Mouse (Mus musculus): ENCODE measurements around the gene Gm20388. TPM values are rescaled to one million over a fixed set of nuclear protein-coding genes. Genes with fewer than 3 reads are reported as not detected.

The Gm20388 gene
- total and polyA plus RNA-seq, 2 experiments from 2014 or later, result 17.3 TPM; not detected in 1

DNA sequence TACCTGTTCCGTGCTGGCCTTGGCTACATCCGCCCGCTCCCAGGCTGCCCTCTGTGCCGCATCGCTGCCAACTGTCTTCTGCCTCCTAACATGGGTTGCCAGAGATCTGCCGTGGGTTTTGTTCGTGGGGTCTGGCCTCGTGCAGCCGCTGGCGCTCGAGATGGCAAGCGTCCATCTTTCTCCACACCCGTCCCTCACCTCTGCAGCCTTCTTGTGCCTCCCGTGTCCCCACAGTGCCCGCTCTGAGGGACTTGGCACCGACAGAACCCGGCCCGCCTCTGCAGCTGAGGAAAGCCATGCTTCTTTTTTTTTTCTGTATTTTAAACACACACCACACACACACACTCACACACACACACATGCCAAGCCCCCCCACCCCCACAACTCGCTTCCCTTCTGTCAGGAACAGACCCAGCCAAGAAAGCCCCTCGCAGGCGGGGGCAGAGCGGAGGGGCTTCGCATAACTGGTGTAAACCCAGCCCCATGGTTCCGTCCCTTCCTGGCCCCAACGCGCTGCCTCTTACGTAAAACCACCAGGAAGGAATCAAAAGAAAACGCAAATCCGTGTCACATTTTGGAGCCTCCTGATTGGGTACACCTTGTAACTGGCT is 2841.6 kb downstream of the Gm20388 start:
- 81% methylated on average over 29 of the region's 29 CpGs for WGBS
- no peak overlapping the region for H3K4me2 ChIP-seq (ENCODE audit: low read depth, low read length)
- H3K27me3 ChIP-seq (ENCODE audit: control insufficient read depth, insufficient read depth, low read length), result peaks cover 12% of the 10 kb centered on the region
- H3K27ac ChIP-seq (ENCODE audit: low read depth), result no peak overlapping the region
- DNase-seq (ENCODE audit: low spot score) (no peak), ATAC-seq (ENCODE audit: insufficient read depth, low read depth) (no peak)
- H3K4me3 ChIP-seq (ENCODE audit: low read depth, low read length), result no peak overlapping the region
- TF ChIP-seq CTCF (IDR thresholded peaks at IDR 0.05; ENCODE audit: low read depth), result no peak
- no peak for TF ChIP-seq EP300 (IDR thresholded peaks at IDR 0.05; ENCODE audit: low read depth)
- no peaks in the 10 kb centered on the region for H3K4me1 ChIP-seq (ENCODE audit: control insufficient read depth, insufficient read depth)
- no peak overlapping the region for H3K9ac ChIP-seq (replicated peaks; ENCODE audit: low read depth, low read length)
- H3K36me3 ChIP-seq (replicated peaks; ENCODE audit: control insufficient read depth, insufficient read depth, low read length), result no peaks in the 10 kb centered on the region
- H3K9me3 ChIP-seq (replicated peaks; ENCODE audit: control insufficient read depth, low read length), result no peaks in the 10 kb centered on the region

DNA sequence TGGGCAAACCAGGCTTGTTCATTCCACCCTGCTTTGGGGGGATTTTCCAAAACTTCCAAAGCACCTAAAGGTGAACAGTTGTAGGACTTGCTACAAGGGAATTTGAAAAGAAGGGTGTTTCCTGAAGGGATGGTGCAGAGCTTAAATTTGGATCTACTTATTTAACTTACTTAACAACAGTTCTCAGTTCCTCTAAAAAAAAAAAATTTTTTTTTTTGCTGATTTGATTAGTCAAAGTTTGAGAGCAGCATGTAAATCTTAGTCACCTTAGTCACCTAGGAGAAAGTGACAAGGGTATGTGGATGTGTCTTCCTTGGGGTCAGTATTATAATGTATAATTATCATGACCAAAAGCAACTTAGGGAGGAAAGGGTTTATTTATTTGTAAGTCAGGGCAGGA is 2848.0 kb downstream of the Gm20388 start:
- H3K27me3 ChIP-seq (ENCODE audit: control insufficient read depth, insufficient read depth, low read length), result peaks cover 5% of the 10 kb centered on the region
- TF ChIP-seq CTCF (IDR thresholded peaks at IDR 0.05; ENCODE audit: low read depth) (no peak), EP300 (IDR thresholded peaks at IDR 0.05; ENCODE audit: low read depth) (no peak)
- no peaks in the 10 kb centered on the region for H3K36me3 ChIP-seq (replicated peaks; ENCODE audit: control insufficient read depth, insufficient read depth, low read length)
- H3K4me3 ChIP-seq (ENCODE audit: low read depth, low read length), result no peak overlapping the region
- H3K4me1 ChIP-seq (ENCODE audit: control insufficient read depth, insufficient read depth), result 0 out of 2 replicates have a peak, but pooled peaks cover 4% of the 10 kb centered on the region
- H3K9me3 ChIP-seq (replicated peaks; ENCODE audit: control insufficient read depth, low read length), result no peaks in the 10 kb centered on the region
- no peak overlapping the region for H3K4me2 ChIP-seq (ENCODE audit: low read depth, low read length)
- H3K9ac ChIP-seq (replicated peaks; ENCODE audit: low read depth, low read length), result no peak overlapping the region
- H3K27ac ChIP-seq (ENCODE audit: low read depth), result no peak overlapping the region
- ATAC-seq (ENCODE audit: insufficient read depth, low read depth) (no peak), DNase-seq (ENCODE audit: low spot score) (no peak)

DNA sequence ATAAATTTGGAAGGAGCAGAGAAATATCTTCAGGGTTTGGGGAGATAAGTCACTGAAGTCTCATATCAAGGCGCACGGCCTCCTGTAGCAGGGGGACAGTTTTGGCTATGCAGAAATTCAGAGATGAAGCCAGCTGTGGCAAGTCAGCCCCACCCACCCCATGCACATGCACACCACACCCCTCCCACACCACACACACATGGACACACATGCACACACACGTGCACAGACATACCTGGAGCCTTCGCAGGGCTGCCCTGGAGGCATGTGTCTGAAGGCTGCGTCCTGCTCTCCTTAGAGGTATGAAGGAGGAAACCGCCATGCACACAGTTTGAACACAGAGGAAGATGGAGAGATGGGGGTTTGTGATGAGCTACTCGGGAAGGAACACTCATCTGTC is 2849.5 kb downstream of the Gm20388 start:
- H3K4me2 ChIP-seq (ENCODE audit: low read depth, low read length), result no peak overlapping the region
- no peak for TF ChIP-seq EP300 (IDR thresholded peaks at IDR 0.05; ENCODE audit: low read depth)
- TF ChIP-seq CTCF (IDR thresholded peaks at IDR 0.05; ENCODE audit: low read depth), result no peak
- no peak overlapping the region for H3K9ac ChIP-seq (replicated peaks; ENCODE audit: low read depth, low read length)
- ATAC-seq (ENCODE audit: insufficient read depth, low read depth) (no peak), DNase-seq (ENCODE audit: low spot score) (no peak)
- peaks cover 5% of the 10 kb centered on the region for H3K27me3 ChIP-seq (ENCODE audit: control insufficient read depth, insufficient read depth, low read length)
- H3K9me3 ChIP-seq (replicated peaks; ENCODE audit: control insufficient read depth, low read length), result no peaks in the 10 kb centered on the region
- no peak overlapping the region for H3K27ac ChIP-seq (ENCODE audit: low read depth)
- H3K36me3 ChIP-seq (replicated peaks; ENCODE audit: control insufficient read depth, insufficient read depth, low read length), result no peaks in the 10 kb centered on the region
- WGBS, result 71% methylated on average over 7 of the region's 7 CpGs
- H3K4me1 ChIP-seq (ENCODE audit: control insufficient read depth, insufficient read depth), result 0 out of 2 replicates have a peak, but pooled peaks cover 4% of the 10 kb centered on the region
- no peak overlapping the region for H3K4me3 ChIP-seq (ENCODE audit: low read depth, low read length)

DNA sequence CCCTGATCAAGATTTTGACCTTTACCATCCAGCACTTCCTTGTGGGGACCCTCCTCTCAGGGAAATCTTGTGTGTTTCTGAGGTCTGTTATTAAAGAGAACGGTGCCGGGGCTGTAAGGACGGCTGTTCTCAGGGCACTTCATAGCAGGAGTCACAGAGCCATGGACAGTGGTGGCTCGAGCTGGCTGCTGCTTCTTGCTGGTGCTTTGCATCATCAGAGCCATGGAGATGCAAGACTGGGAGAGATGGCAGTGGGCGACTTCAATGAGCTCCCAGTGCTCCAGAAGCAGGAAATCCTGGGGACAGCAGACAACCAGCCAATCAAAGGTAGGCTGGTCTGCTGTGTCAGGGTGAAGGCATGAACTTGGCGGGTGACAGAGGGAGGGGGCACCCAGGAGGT is 2850.5 kb downstream of the Gm20388 start:
- H3K4me1 ChIP-seq (ENCODE audit: control insufficient read depth, insufficient read depth), result 0 out of 2 replicates have a peak, but pooled peaks cover 4% of the 10 kb centered on the region
- H3K9me3 ChIP-seq (replicated peaks; ENCODE audit: control insufficient read depth, low read length), result no peaks in the 10 kb centered on the region
- ATAC-seq (ENCODE audit: insufficient read depth, low read depth) (no peak), DNase-seq (ENCODE audit: low spot score) (no peak)
- peaks cover 5% of the 10 kb centered on the region for H3K27me3 ChIP-seq (ENCODE audit: control insufficient read depth, insufficient read depth, low read length)
- H3K27ac ChIP-seq (ENCODE audit: low read depth), result no peak overlapping the region
- TF ChIP-seq CTCF (IDR thresholded peaks at IDR 0.05; ENCODE audit: low read depth) (no peak), EP300 (IDR thresholded peaks at IDR 0.05; ENCODE audit: low read depth) (no peak)
- H3K36me3 ChIP-seq (replicated peaks; ENCODE audit: control insufficient read depth, insufficient read depth, low read length), result no peaks in the 10 kb centered on the region
- WGBS, result 60% methylated on average over 6 of the region's 6 CpGs
- no peak overlapping the region for H3K4me2 ChIP-seq (ENCODE audit: low read depth, low read length)
- H3K9ac ChIP-seq (replicated peaks; ENCODE audit: low read depth, low read length), result no peak overlapping the region
- no peak overlapping the region for H3K4me3 ChIP-seq (ENCODE audit: low read depth, low read length)

DNA sequence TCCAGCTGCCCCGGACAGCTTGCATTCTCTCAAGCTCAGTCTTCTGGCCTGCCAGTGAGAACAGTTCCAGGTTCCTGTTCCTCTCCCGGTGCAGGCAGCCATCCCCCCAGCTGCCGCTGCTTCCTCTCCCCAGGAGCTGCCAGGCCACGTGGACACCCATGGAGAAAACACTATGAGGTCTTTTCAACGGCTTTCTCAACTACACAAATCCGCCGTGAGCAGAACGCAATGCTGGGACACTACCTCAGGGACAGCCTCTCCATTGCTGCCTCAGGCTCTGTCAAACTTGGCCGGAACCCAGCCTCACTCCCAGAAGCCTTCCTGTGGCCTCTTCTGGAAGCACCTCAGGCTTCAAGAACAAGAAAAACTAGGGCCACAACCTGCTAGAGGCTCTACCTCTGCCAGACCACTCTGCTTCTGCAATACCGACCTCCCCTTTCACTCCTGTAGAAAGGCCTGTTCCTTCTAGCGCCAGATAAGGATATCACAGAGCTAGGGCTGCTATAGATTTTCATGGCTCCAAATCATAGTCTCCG is 2852.2 kb downstream of the Gm20388 start:
- no peak for ATAC-seq (ENCODE audit: insufficient read depth, low read depth)
- no peak for DNase-seq (ENCODE audit: low spot score)
- no peaks in the 10 kb centered on the region for H3K9me3 ChIP-seq (replicated peaks; ENCODE audit: control insufficient read depth, low read length)
- TF ChIP-seq EP300 (IDR thresholded peaks at IDR 0.05; ENCODE audit: low read depth) (no peak), CTCF (IDR thresholded peaks at IDR 0.05; ENCODE audit: low read depth) (no peak)
- WGBS, result 28% methylated on average over 12 of the region's 12 CpGs
- H3K4me3 ChIP-seq (ENCODE audit: low read depth, low read length), result no peak overlapping the region
- no peak overlapping the region for H3K27ac ChIP-seq (ENCODE audit: low read depth)
- peaks cover 5% of the 10 kb centered on the region for H3K27me3 ChIP-seq (ENCODE audit: control insufficient read depth, insufficient read depth, low read length)
- 0 out of 2 replicates have a peak, but pooled peaks cover 4% of the 10 kb centered on the region for H3K4me1 ChIP-seq (ENCODE audit: control insufficient read depth, insufficient read depth)
- no peaks in the 10 kb centered on the region for H3K36me3 ChIP-seq (replicated peaks; ENCODE audit: control insufficient read depth, insufficient read depth, low read length)
- no peak overlapping the region for H3K9ac ChIP-seq (replicated peaks; ENCODE audit: low read depth, low read length)
- no peak overlapping the region for H3K4me2 ChIP-seq (ENCODE audit: low read depth, low read length)
